Mouse (Mus musculus) embryonic facial prominence, embryonic 11.5 days (tissue): ENCODE measurements at regions not wholly inside any gene's neighbourhood (a gene's known extent, or its start where the extent isn't known, plus 50 kb on each side); places are given as distances from the start of the nearest gene placed in this dataset.

Experiments used
- ATAC-seq: fragments of 200-750 bp; cut with Nextera tagmentation; replicated peaks from 2 replicates; pipeline ENCODE4 v1.8.0; 2017; ENCODE audit warnings: low read depth; ENCODE audit not compliant: insufficient number of reproducible peaks, low FRiP score, low TSS enrichment
- DNase-seq: peaks from one replicate; pipeline ENCODE4 v3.0.0-alpha.2; 2015; ENCODE audit warnings: low spot score
- H3K27ac ChIP-seq: fragments of 300-500 bp; sonication (generic); replicated peaks from 2 replicates; pipeline ENCODE4 v1.5.1; 2014; ENCODE audit warnings: mild to moderate bottlenecking, low read depth, low read length, control low read depth
- H3K27me3 ChIP-seq: fragments of 300-500 bp; sonication (generic); 2 replicates; pipeline ENCODE4 v1.6.1; 2014; ENCODE audit warnings: mild to moderate bottlenecking, low read length, moderate library complexity, mixed read lengths; ENCODE audit not compliant: control insufficient read depth, insufficient read depth
- H3K36me3 ChIP-seq: fragments of 300-500 bp; sonication (generic); replicated peaks from 2 replicates; pipeline ENCODE4 v1.6.1; 2014; ENCODE audit warnings: low read depth, mild to moderate bottlenecking, low read length, moderate library complexity, mixed read lengths; ENCODE audit not compliant: control insufficient read depth, insufficient read depth
- H3K4me1 ChIP-seq: fragments of 300-500 bp; sonication (generic); 2 replicates; pipeline ENCODE4 v1.6.1; 2014; ENCODE audit warnings: low read length, mixed read lengths; ENCODE audit not compliant: control insufficient read depth, insufficient read depth
- H3K4me2 ChIP-seq: fragments of 300-500 bp; sonication (generic); 2 replicates; pipeline ENCODE4 v1.6.1; 2014; ENCODE audit warnings: low read depth, mild to moderate bottlenecking, control low read depth, low read length, moderate library complexity
- H3K4me3 ChIP-seq: fragments of 300-500 bp; sonication (generic); 2 replicates; pipeline ENCODE4 v1.5.1; 2014; ENCODE audit warnings: low read depth, low read length, control low read depth
- H3K9ac ChIP-seq: fragments of 300-500 bp; sonication (generic); replicated peaks from 2 replicates; pipeline ENCODE4 v1.6.1; 2014; ENCODE audit warnings: mild to moderate bottlenecking, control low read depth, low read length
- H3K9me3 ChIP-seq: fragments of 300-500 bp; sonication (generic); replicated peaks from 2 replicates; pipeline ENCODE4 v1.6.1; 2016; ENCODE audit warnings: mild to moderate bottlenecking, low read length, inconsistent platforms, mixed read lengths; ENCODE audit not compliant: control insufficient read depth
- WGBS: fragments of 180-500 bp; shearing (Covaris S2); extraction: QIAGEN DNeasy Blood & Tissue Kit; methylation state at CpG from one replicate; pipeline ENCODE4 v1.1.7; 2014; 5-methylcytosine and 5-hydroxymethylcytosine counted together

DNA sequence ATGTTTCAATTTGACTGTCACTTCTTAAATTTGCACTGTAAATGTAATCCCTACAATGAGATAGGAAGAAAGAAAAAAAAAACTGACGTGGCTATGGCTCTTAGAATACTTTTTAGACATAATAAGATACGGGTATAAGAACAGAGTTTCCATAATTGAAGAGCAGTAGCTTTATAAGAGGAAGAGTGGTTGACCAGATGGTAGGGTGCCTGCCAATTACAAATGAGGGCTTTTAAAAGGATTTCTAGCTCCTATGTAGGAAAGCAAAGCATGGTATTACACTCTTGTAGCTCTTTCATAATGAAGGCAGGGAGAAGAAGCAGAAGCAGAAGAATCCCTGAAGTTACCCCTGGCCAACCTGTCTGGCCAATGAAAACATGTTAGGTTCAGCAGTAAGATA, 239.7 kb upstream of the Car10 start:
- H3K9ac ChIP-seq: no peak overlapping the region
- 69% methylated on average over 2 of the region's 2 CpGs for WGBS
- H3K4me1 ChIP-seq: no peaks in the 10 kb centered on the region
- no peak for ATAC-seq
- no peaks in the 10 kb centered on the region for H3K36me3 ChIP-seq
- no peaks in the 10 kb centered on the region for H3K9me3 ChIP-seq
- no peak overlapping the region for H3K4me2 ChIP-seq
- no peaks in the 10 kb centered on the region for H3K27me3 ChIP-seq
- no peak overlapping the region for H3K4me3 ChIP-seq
- DNase-seq: no peak
- no peak overlapping the region for H3K27ac ChIP-seq

DNA sequence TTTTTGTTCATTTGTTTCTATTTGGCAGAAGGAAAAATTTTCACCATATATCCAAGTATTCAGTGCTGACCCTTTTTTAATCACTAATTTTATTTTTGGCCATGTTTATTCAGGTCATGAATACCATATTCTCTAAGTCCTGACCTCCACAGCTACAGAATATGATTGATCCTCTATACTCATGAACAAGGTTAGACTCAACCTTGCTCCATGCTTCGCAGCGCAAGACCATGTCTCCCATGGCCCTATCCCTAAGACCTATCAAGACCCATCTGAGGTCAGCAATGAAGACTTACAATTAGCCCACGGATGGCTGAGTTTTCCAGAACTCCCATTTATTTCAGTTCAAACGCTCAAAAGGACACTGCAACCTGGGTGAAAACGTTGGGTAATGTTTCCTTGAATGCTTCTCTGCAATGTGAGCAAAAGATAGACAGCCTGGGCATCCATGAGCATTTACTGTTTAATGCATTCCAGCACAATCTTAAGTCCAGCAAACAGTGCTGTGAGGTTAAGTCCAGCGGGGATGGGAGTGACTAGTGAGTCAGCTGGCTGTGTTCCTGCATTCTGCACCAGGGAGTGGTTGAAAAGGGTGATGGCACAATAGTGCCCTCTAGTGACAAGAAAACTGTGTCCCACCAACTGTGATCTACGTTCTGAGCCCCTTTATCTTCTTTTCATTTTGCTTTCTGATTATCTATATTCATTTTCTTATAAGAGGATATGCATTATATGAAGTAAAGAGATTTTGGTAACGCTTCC, 208.0 kb upstream of the Car10 start:
- Histone ChIP-seq H3K9ac (no peak overlapping the region), H3K4me1 (no peaks in the 10 kb centered on the region), H3K36me3 (no peaks in the 10 kb centered on the region), H3K4me2 (no peak overlapping the region), H3K27me3 (no peaks in the 10 kb centered on the region), H3K4me3 (no peak overlapping the region), H3K27ac (no peak overlapping the region), H3K9me3 (no peaks in the 10 kb centered on the region)
- 53% methylated on average over 8 of the region's 8 CpGs for WGBS
- ATAC-seq (0 out of 2 replicates have a peak, but pooled peaks have one; percentile 56), DNase-seq (peak; percentile 74)

DNA sequence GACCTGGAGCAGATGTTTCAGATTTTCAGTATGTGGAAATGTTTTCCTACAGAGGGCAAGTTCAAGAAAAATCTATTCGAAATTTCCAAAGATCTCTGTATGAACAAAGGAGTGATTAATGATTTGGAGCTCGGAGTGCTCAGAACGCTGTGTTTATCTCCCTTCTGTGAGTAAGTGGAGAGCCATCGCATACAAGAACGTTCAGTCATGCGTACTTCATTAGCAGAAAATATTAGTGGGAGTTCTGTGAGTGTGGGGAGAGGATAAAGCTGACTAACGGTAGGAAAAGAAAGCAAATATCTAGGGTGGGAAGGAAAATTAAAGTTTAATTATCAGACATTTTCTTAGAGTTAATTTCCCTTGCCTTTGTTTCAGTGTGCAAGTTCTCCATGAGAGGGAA, 198.5 kb upstream of the Car10 start:
- no peaks in the 10 kb centered on the region for H3K27me3 ChIP-seq
- H3K9ac ChIP-seq: no peak overlapping the region
- ATAC-seq (no peak), DNase-seq (no peak)
- no peak overlapping the region for H3K4me2 ChIP-seq
- no peaks in the 10 kb centered on the region for H3K4me1 ChIP-seq
- 58% methylated on average over 7 of the region's 7 CpGs for WGBS
- H3K36me3 ChIP-seq: no peaks in the 10 kb centered on the region
- no peaks in the 10 kb centered on the region for H3K9me3 ChIP-seq
- no peak overlapping the region for H3K27ac ChIP-seq
- H3K4me3 ChIP-seq: no peak overlapping the region
